Mouse (Mus musculus): ENCODE measurements around the gene Gm28036. TPM values are rescaled to one million over a fixed set of nuclear protein-coding genes. Genes with fewer than 3 reads are reported as not detected.

Gene Gm28036
- polyA plus RNA-seq, 1 experiment from 2014 or later: 22.0 TPM

- peaks cover 12% of the 10 kb centered on the region for H3K27me3 ChIP-seq
- H3K9ac ChIP-seq (replicated peaks): no peak overlapping the region
- H3K4me1 ChIP-seq (replicated peaks): peaks cover 5% of the 10 kb centered on the region
- no peaks in the 10 kb centered on the region for H3K9me3 ChIP-seq
- H3K4me2 ChIP-seq: no peak overlapping the region
- no peak overlapping the region for H3K4me3 ChIP-seq (replicated peaks)
- H3K36me3 ChIP-seq: no peaks in the 10 kb centered on the region
- H3K27ac ChIP-seq: no peak overlapping the region
- no peak for ATAC-seq (ENCODE audit: insufficient number of reproducible peaks, insufficient read depth, low FRiP score, low TSS enrichment, low read depth)
- 86% methylated on average over 8 of the region's 8 CpGs for WGBS
Measured at GRCm38 (mm10) chr2:156042903-156043302, 84.0 kb downstream of the Gm28036 start.

DNA sequence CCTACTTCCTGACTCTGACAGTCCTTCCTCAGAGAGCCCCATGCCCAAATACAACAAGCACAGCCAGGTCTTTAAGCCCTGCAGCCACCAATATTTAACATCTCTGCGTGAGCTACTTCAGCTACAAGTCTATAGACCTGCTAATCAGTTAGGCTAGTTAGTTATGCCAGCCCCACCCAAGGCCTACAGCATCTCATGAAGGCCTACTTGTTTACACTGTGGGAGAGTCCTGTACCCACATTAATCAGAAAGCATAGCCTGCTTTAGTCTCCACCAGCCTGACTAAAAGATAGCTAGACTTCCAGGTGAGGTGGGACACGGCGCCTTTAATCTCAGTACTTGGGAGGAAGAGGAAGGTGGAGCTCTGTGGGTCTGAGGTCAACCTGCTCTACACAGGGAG, 87.5 kb downstream of the Gm28036 start:
- 89% methylated on average over 3 of the region's 3 CpGs for WGBS
- H3K9me3 ChIP-seq: no peaks in the 10 kb centered on the region
- no peak overlapping the region for H3K4me2 ChIP-seq
- no peak overlapping the region for H3K9ac ChIP-seq (replicated peaks)
- ATAC-seq (ENCODE audit: insufficient number of reproducible peaks, insufficient read depth, low FRiP score, low TSS enrichment, low read depth): no peak
- no peaks in the 10 kb centered on the region for H3K36me3 ChIP-seq
- H3K4me3 ChIP-seq (replicated peaks): no peak overlapping the region
- no peak overlapping the region for H3K27ac ChIP-seq
- no peaks in the 10 kb centered on the region for H3K4me1 ChIP-seq (replicated peaks)
- no peaks in the 10 kb centered on the region for H3K27me3 ChIP-seq

- H3K4me2 ChIP-seq: no peak overlapping the region
- H3K9me3 ChIP-seq: no peaks in the 10 kb centered on the region
- no peaks in the 10 kb centered on the region for H3K27me3 ChIP-seq
- no peak overlapping the region for H3K27ac ChIP-seq
- no peaks in the 10 kb centered on the region for H3K36me3 ChIP-seq
- H3K4me1 ChIP-seq (replicated peaks): no peaks in the 10 kb centered on the region
- no peak overlapping the region for H3K4me3 ChIP-seq (replicated peaks)
- H3K9ac ChIP-seq (replicated peaks): no peak overlapping the region
- ATAC-seq (ENCODE audit: insufficient number of reproducible peaks, insufficient read depth, low FRiP score, low TSS enrichment, low read depth): no peak
Measured at GRCm38 (mm10) chr2:156025482-156025881, 101.4 kb downstream of the Gm28036 start.

Other genes starting within 250 kb of the Gm28036 start
- gene Uqcc1, start 196.8 kb downstream of the Gm28036 start, polyA plus RNA-seq (2016; fragmentation: Nextera tagmentation; extraction: Ambion mirVana): 64.8 and 66.9 TPM in 2 replicates
- 0.40 and 0.72 TPM in 2 replicates for gene Gm15557, start 186.4 kb downstream of the Gm28036 start, polyA plus RNA-seq (2016; fragmentation: Nextera tagmentation; extraction: Ambion mirVana)
- gene Gdf5, start 181.7 kb downstream of the Gm28036 start, polyA plus RNA-seq (2016; fragmentation: Nextera tagmentation; extraction: Ambion mirVana): 59.4 and 66.1 TPM in 2 replicates
- gene Cep250, start 170.6 kb downstream of the Gm28036 start, polyA plus RNA-seq (2016; fragmentation: Nextera tagmentation; extraction: Ambion mirVana): 35.1 and 40.6 TPM in 2 replicates
- gene 6430550D23Rik, start 119.1 kb downstream of the Gm28036 start, polyA plus RNA-seq (2016; fragmentation: Nextera tagmentation; extraction: Ambion mirVana): 1.5 TPM in 2 replicates
- gene Ergic3, start 119.0 kb downstream of the Gm28036 start, polyA plus RNA-seq (2016; fragmentation: Nextera tagmentation; extraction: Ambion mirVana): 184 and 185 TPM in 2 replicates
- 0.22 TPM in 1 of 2 replicates, not detected in the other for gene Fer1l4, start 74.1 kb downstream of the Gm28036 start, polyA plus RNA-seq (2016; fragmentation: Nextera tagmentation; extraction: Ambion mirVana)
- gene Spag4, start 61.9 kb downstream of the Gm28036 start, polyA plus RNA-seq (2016; fragmentation: Nextera tagmentation; extraction: Ambion mirVana): 6.4 and 6.9 TPM in 2 replicates
- 73.9 TPM in 2 replicates for gene Cpne1, start 15.1 kb downstream of the Gm28036 start, polyA plus RNA-seq (2016; fragmentation: Nextera tagmentation; extraction: Ambion mirVana)
- gene Rbm12, start 15.1 kb downstream of the Gm28036 start, polyA plus RNA-seq (2016; fragmentation: Nextera tagmentation; extraction: Ambion mirVana): 38.0 and 51.8 TPM in 2 replicates
- gene Romo1, start 16.9 kb upstream of the Gm28036 start, polyA plus RNA-seq (2016; fragmentation: Nextera tagmentation; extraction: Ambion mirVana): 447 and 463 TPM in 2 replicates
- gene Nfs1, start 17.1 kb upstream of the Gm28036 start, polyA plus RNA-seq (2016; fragmentation: Nextera tagmentation; extraction: Ambion mirVana): 32.9 and 33.7 TPM in 2 replicates
- gene Rbm39, start 53.1 kb upstream of the Gm28036 start, polyA plus RNA-seq (2016; fragmentation: Nextera tagmentation; extraction: Ambion mirVana): 757 and 825 TPM in 2 replicates
- gene Phf20, start 69.4 kb upstream of the Gm28036 start, polyA plus RNA-seq (2016; fragmentation: Nextera tagmentation; extraction: Ambion mirVana): 84.3 and 88.3 TPM in 2 replicates
- gene Cnbd2, start 185.2 kb upstream of the Gm28036 start, polyA plus RNA-seq (2016; fragmentation: Nextera tagmentation; extraction: Ambion mirVana): 4.7 and 5.2 TPM in 2 replicates
- 88.7 and 106 TPM in 2 replicates for gene Scand1, start 185.6 kb upstream of the Gm28036 start, polyA plus RNA-seq (2016; fragmentation: Nextera tagmentation; extraction: Ambion mirVana)